Mouse (Mus musculus) intestine, embryonic 14.5 days (tissue): ENCODE results near the gene Cmip. TPM values are rescaled to one million over a fixed set of nuclear protein-coding genes. Genes with fewer than 3 reads are reported as not detected.

Experiments used
- ATAC-seq: fragments of 200-750 bp; cut with Nextera tagmentation; replicated peaks from 2 replicates; pipeline ENCODE4 v1.8.0; 2017; ENCODE audit warnings: low read depth, moderate number of reproducible peaks, moderate TSS enrichment, moderate library complexity; ENCODE audit not compliant: low FRiP score, low TSS enrichment
- DNase-seq: peaks from one replicate; pipeline ENCODE4 v3.0.0-alpha.2; 2018; ENCODE audit warnings: low spot score
- H3K27ac ChIP-seq: fragments of 300-500 bp; sonication (generic); 2 replicates; pipeline ENCODE4 v1.5.1; 2014; ENCODE audit warnings: low read depth, mild to moderate bottlenecking, control low read depth
- H3K27me3 ChIP-seq: fragments of 300-500 bp; sonication (generic); replicated peaks from 2 replicates; pipeline ENCODE4 v1.6.1; 2014; ENCODE audit warnings: low read length, control low read depth; ENCODE audit not compliant: control insufficient read depth, insufficient read depth
- H3K36me3 ChIP-seq: fragments of 300-500 bp; sonication (generic); 2 replicates; pipeline ENCODE4 v1.6.1; 2014; ENCODE audit warnings: low read length, control low read depth; ENCODE audit not compliant: control insufficient read depth, insufficient read depth
- H3K4me1 ChIP-seq: fragments of 300-500 bp; sonication (generic); replicated peaks from 2 replicates; pipeline ENCODE4 v1.6.1; 2014; ENCODE audit warnings: low read length, control low read depth, mixed read lengths; ENCODE audit not compliant: control insufficient read depth, insufficient read depth
- H3K4me2 ChIP-seq: fragments of 300-500 bp; sonication (generic); 2 replicates; pipeline ENCODE4 v1.6.1; 2014; ENCODE audit warnings: low read length
- H3K4me3 ChIP-seq: fragments of 300-500 bp; sonication (generic); 2 replicates; pipeline ENCODE4 v1.5.1; 2014; ENCODE audit warnings: low read depth, low read length, control low read depth, mixed read lengths
- H3K9ac ChIP-seq: fragments of 300-500 bp; sonication (generic); 2 replicates; pipeline ENCODE4 v1.6.1; 2014; ENCODE audit warnings: mild to moderate bottlenecking, low read length
- H3K9me3 ChIP-seq: fragments of 300-500 bp; sonication (generic); 2 replicates; pipeline ENCODE4 v1.6.1; 2016; ENCODE audit warnings: low read length, control low read depth; ENCODE audit not compliant: control insufficient read depth
- WGBS: fragments of 180-500 bp; shearing (Covaris S2); extraction: QIAGEN DNeasy Blood & Tissue Kit; methylation state at CpG from one replicate; pipeline ENCODE4 v1.1.7; 2014; 5-methylcytosine and 5-hydroxymethylcytosine counted together
- polyA plus RNA-seq: library from polyadenylated mRNA; unstranded; fragments of >200 nt; fragmentation: Nextera tagmentation; extraction: Ambion mirVana; gene quantifications from 2 replicates; pipeline ENCODE4 v1.2.1, GENCODE M21; 2014

Gene Cmip
- polyA plus RNA-seq, 1 experiment from 2014 or later = 22.4 TPM

DNA sequence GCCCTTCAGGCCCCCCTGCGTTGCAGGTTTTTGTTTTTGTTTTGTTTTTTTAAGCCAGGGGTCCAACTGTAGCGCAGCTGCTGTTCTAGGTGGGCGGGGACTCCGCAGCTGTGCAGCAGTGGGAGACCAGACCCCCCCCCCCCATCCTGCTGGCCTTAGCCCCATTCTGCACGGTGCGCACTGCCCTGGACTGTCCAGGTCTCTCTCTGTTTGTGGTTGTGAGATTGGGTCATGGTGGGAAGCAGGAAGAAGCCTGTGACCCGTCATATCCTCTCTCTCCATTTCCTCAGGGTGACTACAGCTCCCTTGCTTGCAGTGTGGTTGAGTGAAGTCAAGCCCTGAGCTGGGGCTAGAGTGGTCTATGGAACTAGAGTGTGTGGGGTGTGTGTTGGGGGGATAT is 114.3 kb downstream of the Cmip start:
- no peak overlapping the region for H3K4me3 ChIP-seq
- ATAC-seq (no peak), DNase-seq (no peak)
- no peaks in the 10 kb centered on the region for H3K36me3 ChIP-seq
- no peak overlapping the region for H3K4me2 ChIP-seq
- 70% methylated on average over 7 of the region's 7 CpGs for WGBS
- H3K9me3 ChIP-seq = no peaks in the 10 kb centered on the region
- H3K27ac ChIP-seq = no peak overlapping the region
- no peaks in the 10 kb centered on the region for H3K27me3 ChIP-seq
- H3K9ac ChIP-seq = no peak overlapping the region
- peaks cover 25% of the 10 kb centered on the region for H3K4me1 ChIP-seq

DNA sequence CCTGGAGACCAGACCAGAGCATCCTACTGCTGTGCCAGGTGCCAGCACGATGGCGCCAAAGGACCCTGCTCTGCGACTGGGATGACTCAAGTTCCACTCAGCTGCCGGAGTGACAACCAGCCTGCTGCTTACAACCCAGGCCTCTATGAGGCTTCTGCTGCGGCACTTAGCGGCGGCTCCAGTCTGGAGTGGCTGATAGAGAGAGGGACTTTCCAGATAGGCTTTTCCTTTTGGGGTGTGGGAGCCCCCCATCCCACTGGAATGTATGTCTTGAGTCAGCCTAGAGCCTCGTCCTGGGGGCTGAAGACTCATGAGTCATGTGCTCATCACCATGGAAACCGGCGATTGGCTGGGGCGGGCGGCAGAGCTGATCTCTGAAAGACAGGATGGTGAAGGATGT is 115.2 kb downstream of the Cmip start:
- Histone ChIP-seq H3K4me1 (peaks cover 25% of the 10 kb centered on the region), H3K9me3 (no peaks in the 10 kb centered on the region), H3K9ac (no peak overlapping the region), H3K27me3 (no peaks in the 10 kb centered on the region), H3K27ac (no peak overlapping the region), H3K4me3 (no peak overlapping the region), H3K4me2 (no peak overlapping the region), H3K36me3 (no peaks in the 10 kb centered on the region)
- ATAC-seq (no peak), DNase-seq (no peak)
- 77% methylated on average over 12 of the region's 12 CpGs for WGBS

- Histone ChIP-seq H3K4me3 (no peak overlapping the region), H3K36me3 (no peaks in the 10 kb centered on the region), H3K4me1 (peaks cover 19% of the 10 kb centered on the region), H3K4me2 (no peak overlapping the region), H3K9me3 (no peaks in the 10 kb centered on the region), H3K9ac (no peak overlapping the region), H3K27ac (peak overlapping the region; percentile 38; the same call in 1 of the 2 replicates), H3K27me3 (no peaks in the 10 kb centered on the region)
- ATAC-seq (no peak; the same call in 1 of the 2 replicates), DNase-seq (no peak)
- 52% methylated on average over 11 of the region's 11 CpGs for WGBS
These were observed 116.2 kb downstream of the Cmip start for GRCm38 (mm10) chr8:117373001-117373428.

GRCm38 (mm10) chr8:117374087-117374486 is 117.2 kb downstream of the Cmip start:
- 0 out of 2 replicates have a peak, but pooled peaks cover 5% of the 10 kb centered on the region for H3K36me3 ChIP-seq
- DNase-seq (no peak), ATAC-seq (no peak)
- H3K4me1 ChIP-seq = peaks cover 16% of the 10 kb centered on the region
- H3K4me3 ChIP-seq = no peak overlapping the region
- no peak overlapping the region for H3K27ac ChIP-seq
- no peak overlapping the region for H3K9ac ChIP-seq
- no peak overlapping the region for H3K4me2 ChIP-seq
- H3K27me3 ChIP-seq = no peaks in the 10 kb centered on the region
- 93% methylated on average over 3 of the region's 3 CpGs for WGBS
- H3K9me3 ChIP-seq = no peaks in the 10 kb centered on the region

GRCm38 (mm10) chr8:117376997-117377396 is 120.1 kb downstream of the Cmip start:
- no peak overlapping the region for H3K4me3 ChIP-seq
- H3K9me3 ChIP-seq = no peaks in the 10 kb centered on the region
- H3K4me2 ChIP-seq = no peak overlapping the region
- ATAC-seq (no peak), DNase-seq (no peak)
- H3K27me3 ChIP-seq = no peaks in the 10 kb centered on the region
- H3K27ac ChIP-seq = no peak overlapping the region
- 74% methylated on average over 16 of the region's 16 CpGs for WGBS
- no peak overlapping the region for H3K9ac ChIP-seq
- H3K36me3 ChIP-seq = 0 out of 2 replicates have a peak, but pooled peaks cover 5% of the 10 kb centered on the region
- H3K4me1 ChIP-seq = peaks cover 2% of the 10 kb centered on the region; the same call in 1 of the 2 replicates

- H3K9ac ChIP-seq = no peak overlapping the region
- no peaks in the 10 kb centered on the region for H3K27me3 ChIP-seq
- H3K36me3 ChIP-seq = 0 out of 2 replicates have a peak, but pooled peaks cover 6% of the 10 kb centered on the region
- no peak overlapping the region for H3K4me2 ChIP-seq
- H3K27ac ChIP-seq = no peak overlapping the region
- no peak overlapping the region for H3K4me3 ChIP-seq
- ATAC-seq (no peak), DNase-seq (no peak)
- H3K9me3 ChIP-seq = no peaks in the 10 kb centered on the region
- WGBS = 59% methylated on average over 7 of the region's 7 CpGs
- no peaks in the 10 kb centered on the region for H3K4me1 ChIP-seq
These were observed 121.8 kb downstream of the Cmip start for GRCm38 (mm10) chr8:117378625-117379024.

DNA sequence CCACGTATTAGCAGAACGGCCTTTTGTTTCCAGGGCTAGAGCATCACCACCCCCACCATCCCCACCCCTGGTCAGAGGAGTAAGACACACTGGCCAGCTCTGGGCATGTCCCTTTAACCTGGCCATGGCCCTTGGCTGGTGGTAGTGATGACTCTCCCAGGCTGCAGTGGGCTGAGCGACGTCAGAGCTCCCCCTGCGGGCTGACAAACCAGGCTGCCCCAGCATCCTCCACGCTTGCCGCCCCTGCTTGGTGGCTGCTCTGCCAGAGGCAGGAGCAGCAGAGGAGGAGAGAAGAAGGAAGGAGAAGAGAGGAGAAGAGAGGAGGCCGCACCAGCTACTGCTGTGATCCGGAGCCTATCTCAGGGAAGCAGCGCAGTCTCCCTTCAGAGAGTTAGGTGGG is 122.3 kb downstream of the Cmip start:
- Histone ChIP-seq H3K4me1 (no peaks in the 10 kb centered on the region), H3K27ac (no peak overlapping the region), H3K27me3 (no peaks in the 10 kb centered on the region), H3K4me2 (no peak overlapping the region), H3K9me3 (peaks cover under 1% of the 10 kb centered on the region; the same call in 1 of the 2 replicates), H3K36me3 (0 out of 2 replicates have a peak, but pooled peaks cover 11% of the 10 kb centered on the region), H3K9ac (no peak overlapping the region), H3K4me3 (no peak overlapping the region)
- no peak for DNase-seq
- 57% methylated on average over 10 of the region's 10 CpGs for WGBS
- no peak for ATAC-seq

DNA sequence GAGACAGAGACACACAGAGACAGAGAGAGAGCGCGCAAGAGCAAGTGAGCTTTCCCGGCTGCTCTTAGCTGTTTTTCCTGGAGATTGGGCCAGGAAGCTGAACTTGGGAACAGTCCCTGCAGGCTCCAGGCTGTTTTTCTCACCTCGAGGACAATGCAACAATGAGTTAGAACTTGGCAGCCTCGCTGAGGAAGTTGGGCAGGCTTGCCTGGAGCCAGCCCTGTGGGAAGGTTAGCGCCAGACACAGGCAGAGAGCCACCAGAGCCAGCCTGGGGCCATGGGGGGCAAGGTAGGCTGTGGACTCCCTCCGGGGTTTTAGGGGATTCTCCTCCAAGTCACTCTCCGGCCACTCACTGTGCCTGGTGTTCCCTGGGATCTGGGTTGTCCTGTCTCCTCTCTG is 123.9 kb downstream of the Cmip start:
- DNase-seq (no peak), ATAC-seq (no peak)
- H3K36me3 ChIP-seq = 0 out of 2 replicates have a peak, but pooled peaks cover 11% of the 10 kb centered on the region
- H3K9me3 ChIP-seq = peaks cover 5% of the 10 kb centered on the region; the same call in 1 of the 2 replicates
- no peak overlapping the region for H3K4me3 ChIP-seq
- no peak overlapping the region for H3K9ac ChIP-seq
- no peak overlapping the region for H3K4me2 ChIP-seq
- H3K27me3 ChIP-seq = no peaks in the 10 kb centered on the region
- H3K4me1 ChIP-seq = no peaks in the 10 kb centered on the region
- 75% methylated on average over 8 of the region's 8 CpGs for WGBS
- H3K27ac ChIP-seq = 0 out of 2 replicates have a peak overlapping the region, but pooled peaks have one; percentile 38

DNA sequence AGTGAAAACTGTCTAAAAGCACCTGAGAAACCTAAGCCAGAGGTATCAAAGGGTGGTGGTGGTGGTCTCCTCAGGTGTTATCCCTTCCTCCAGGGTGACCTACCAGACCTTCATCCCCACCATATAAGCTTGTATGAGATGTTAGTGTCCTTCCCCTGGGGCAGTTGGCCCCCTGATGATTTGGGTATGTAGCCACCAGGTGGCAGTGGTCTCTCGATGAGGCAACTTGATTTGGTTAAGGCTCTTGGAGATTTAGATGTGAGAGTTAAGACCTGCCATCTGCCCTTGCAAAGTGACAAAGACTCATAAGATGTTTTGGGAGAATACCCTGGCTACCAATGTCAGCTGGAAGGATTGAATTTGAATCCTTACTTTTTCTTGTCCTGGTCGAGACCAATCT is 129.3 kb downstream of the Cmip start:
- peaks cover 5% of the 10 kb centered on the region; the same call in 1 of the 2 replicates for H3K9me3 ChIP-seq
- 0 out of 2 replicates have a peak, but pooled peaks cover 6% of the 10 kb centered on the region for H3K36me3 ChIP-seq
- H3K27ac ChIP-seq = no peak overlapping the region
- no peak overlapping the region for H3K4me3 ChIP-seq
- H3K9ac ChIP-seq = no peak overlapping the region
- WGBS = 75% methylated on average over 2 of the region's 2 CpGs
- ATAC-seq = no peak
- H3K4me2 ChIP-seq = no peak overlapping the region
- no peak for DNase-seq
- H3K4me1 ChIP-seq = no peaks in the 10 kb centered on the region; the same call in 1 of the 2 replicates
- no peaks in the 10 kb centered on the region for H3K27me3 ChIP-seq
